Mouse (Mus musculus): ENCODE measurements around the gene Mfsd5. TPM values are rescaled to one million over a fixed set of nuclear protein-coding genes. Genes with fewer than 3 reads are reported as not detected.

Gene Mfsd5
- polyA plus RNA-seq, 1 experiment = 23.2 TPM

DNA sequence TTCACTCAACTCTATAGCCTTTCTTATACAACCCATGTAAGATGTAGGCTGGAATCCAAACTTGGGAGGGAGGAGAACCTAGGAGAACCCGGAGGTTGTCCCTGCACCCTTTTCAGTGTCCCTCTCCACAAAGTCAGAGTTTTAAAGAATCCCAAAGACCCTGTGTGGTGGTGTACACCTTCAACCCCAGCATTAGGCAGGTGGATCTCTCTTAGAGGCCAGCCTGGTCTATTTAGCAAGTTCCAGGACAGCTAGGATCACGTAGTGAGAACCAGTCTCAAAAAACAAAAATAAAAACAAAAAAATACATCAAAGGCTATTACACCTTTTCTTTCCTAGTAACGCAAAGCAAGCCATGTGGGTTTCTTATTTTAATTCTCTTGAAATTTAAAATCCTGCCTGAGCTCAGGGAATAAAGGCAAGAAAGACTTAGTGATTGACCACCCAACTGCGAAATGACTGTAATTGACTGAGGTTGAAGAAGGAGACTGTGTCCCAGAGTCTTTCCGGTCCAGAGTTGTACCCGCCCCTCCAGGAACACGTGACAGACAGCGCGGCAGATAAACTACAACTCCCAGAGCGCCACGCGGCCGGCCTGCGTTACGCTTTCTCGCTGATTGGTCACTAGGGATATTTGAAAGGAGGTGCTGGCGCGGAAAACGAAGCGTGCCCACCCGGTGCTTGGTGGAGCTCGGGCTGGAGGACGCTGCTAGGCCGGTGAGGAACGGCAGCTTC, 16.5 kb downstream of the Mfsd5 start, which contains the start of gene Espl1:
Gene Espl1, plus strand, starts transcription at position 634 of the 735 bp plus-strand sequence.
- H3K4me3 ChIP-seq (ENCODE audit: low read depth, low read length) = peak within 1 kb of the TSS; percentile 79
- TF ChIP-seq POLR2A (IDR thresholded peaks at IDR 0.05; ENCODE audit: insufficient read depth, low read length) = peak; percentile 87
- TF ChIP-seq CTCF (IDR thresholded peaks at IDR 0.05; ENCODE audit: low read depth, low read length) = no peak
- H3K9ac ChIP-seq (ENCODE audit: low read depth, poor library complexity, severe bottlenecking) = peak within 1 kb of the TSS; percentile 70
- no peaks in the 10 kb centered on the region for H3K27me3 ChIP-seq (ENCODE audit: control insufficient read depth, insufficient read depth, low read length, poor library complexity, severe bottlenecking)
- H3K27ac ChIP-seq (ENCODE audit: insufficient read depth, low read length) = no peak within 1 kb of the TSS
- H3K9me3 ChIP-seq (replicated peaks; ENCODE audit: control insufficient read depth, insufficient read depth, low read length, poor library complexity, severe bottlenecking) = no peaks in the 10 kb centered on the region
- H3K4me1 ChIP-seq (ENCODE audit: control insufficient read depth, insufficient read depth, low read length) = no peaks in the 10 kb centered on the region
- peaks cover 29% of the 10 kb centered on the region for H3K36me3 ChIP-seq (ENCODE audit: control insufficient read depth, insufficient read depth, low read length, poor library complexity, severe bottlenecking)

GRCm38 (mm10) chr15:102296368-102297006, 17.2 kb downstream of the Mfsd5 start:
- Histone ChIP-seq H3K27ac (ENCODE audit: insufficient read depth, low read length) (no peak overlapping the region), H3K27me3 (ENCODE audit: control insufficient read depth, insufficient read depth, low read length, poor library complexity, severe bottlenecking) (no peaks in the 10 kb centered on the region), H3K4me1 (ENCODE audit: control insufficient read depth, insufficient read depth, low read length) (no peaks in the 10 kb centered on the region), H3K4me3 (ENCODE audit: low read depth, low read length) (peak overlapping the region; percentile 79), H3K9ac (ENCODE audit: low read depth, poor library complexity, severe bottlenecking) (peak overlapping the region; percentile 70), H3K9me3 (replicated peaks; ENCODE audit: control insufficient read depth, insufficient read depth, low read length, poor library complexity, severe bottlenecking) (no peaks in the 10 kb centered on the region), H3K36me3 (ENCODE audit: control insufficient read depth, insufficient read depth, low read length, poor library complexity, severe bottlenecking) (peaks cover 32% of the 10 kb centered on the region)
- no peak for TF ChIP-seq POLR2A (IDR thresholded peaks at IDR 0.05; ENCODE audit: insufficient read depth, low read length)
- TF ChIP-seq EP300 (IDR thresholded peaks at IDR 0.05; ENCODE audit: insufficient read depth, low read depth, low read length) = no peak
- no peak for TF ChIP-seq CTCF (IDR thresholded peaks at IDR 0.05; ENCODE audit: low read depth, low read length)

- Histone ChIP-seq H3K4me1 (ENCODE audit: control insufficient read depth, insufficient read depth, low read length) (no peaks in the 10 kb centered on the region), H3K9me3 (replicated peaks; ENCODE audit: control insufficient read depth, insufficient read depth, low read length, poor library complexity, severe bottlenecking) (no peaks in the 10 kb centered on the region), H3K27ac (ENCODE audit: insufficient read depth, low read length) (no peak overlapping the region), H3K4me3 (ENCODE audit: low read depth, low read length) (no peak overlapping the region), H3K9ac (ENCODE audit: low read depth, poor library complexity, severe bottlenecking) (no peak overlapping the region), H3K36me3 (ENCODE audit: control insufficient read depth, insufficient read depth, low read length, poor library complexity, severe bottlenecking) (peaks cover 69% of the 10 kb centered on the region), H3K27me3 (ENCODE audit: control insufficient read depth, insufficient read depth, low read length, poor library complexity, severe bottlenecking) (no peaks in the 10 kb centered on the region)
- no peak for TF ChIP-seq POLR2A (IDR thresholded peaks at IDR 0.05; ENCODE audit: insufficient read depth, low read length)
- no peak for TF ChIP-seq CTCF (IDR thresholded peaks at IDR 0.05; ENCODE audit: low read depth, low read length)
- TF ChIP-seq EP300 (IDR thresholded peaks at IDR 0.05; ENCODE audit: insufficient read depth, low read depth, low read length) = no peak
Measured at GRCm38 (mm10) chr15:102302542-102302941, 23.3 kb downstream of the Mfsd5 start.

DNA sequence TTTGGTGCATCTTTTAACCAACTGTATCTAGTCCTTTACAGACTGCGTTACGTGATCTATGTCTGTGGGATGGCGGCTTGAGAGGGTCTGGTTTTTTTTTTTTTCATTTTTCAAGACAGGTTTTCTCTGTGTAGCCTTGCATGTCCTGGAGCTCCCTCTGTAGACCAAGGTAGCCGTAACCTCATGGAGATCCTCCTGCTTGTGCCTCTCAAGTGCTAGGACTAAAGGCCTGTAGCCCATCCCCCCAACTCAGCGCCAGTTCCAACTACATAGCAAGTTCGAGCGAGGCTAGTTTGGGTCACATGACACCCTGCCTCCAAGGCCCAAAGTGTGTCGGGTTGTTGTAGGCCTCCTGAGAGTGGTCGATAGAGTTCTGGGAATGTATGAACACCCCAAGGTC, 29.5 kb downstream of the Mfsd5 start:
- H3K4me1 ChIP-seq (ENCODE audit: control insufficient read depth, insufficient read depth, low read length) = no peaks in the 10 kb centered on the region
- no peak overlapping the region for H3K9ac ChIP-seq (ENCODE audit: low read depth, poor library complexity, severe bottlenecking)
- no peak overlapping the region for H3K4me3 ChIP-seq (ENCODE audit: low read depth, low read length)
- no peak for TF ChIP-seq CTCF (IDR thresholded peaks at IDR 0.05; ENCODE audit: low read depth, low read length)
- TF ChIP-seq POLR2A (IDR thresholded peaks at IDR 0.05; ENCODE audit: insufficient read depth, low read length) = no peak
- no peak for TF ChIP-seq EP300 (IDR thresholded peaks at IDR 0.05; ENCODE audit: insufficient read depth, low read depth, low read length)
- peaks cover 81% of the 10 kb centered on the region for H3K36me3 ChIP-seq (ENCODE audit: control insufficient read depth, insufficient read depth, low read length, poor library complexity, severe bottlenecking)
- H3K9me3 ChIP-seq (replicated peaks; ENCODE audit: control insufficient read depth, insufficient read depth, low read length, poor library complexity, severe bottlenecking) = no peaks in the 10 kb centered on the region
- H3K27ac ChIP-seq (ENCODE audit: insufficient read depth, low read length) = no peak overlapping the region
- no peaks in the 10 kb centered on the region for H3K27me3 ChIP-seq (ENCODE audit: control insufficient read depth, insufficient read depth, low read length, poor library complexity, severe bottlenecking)

DNA sequence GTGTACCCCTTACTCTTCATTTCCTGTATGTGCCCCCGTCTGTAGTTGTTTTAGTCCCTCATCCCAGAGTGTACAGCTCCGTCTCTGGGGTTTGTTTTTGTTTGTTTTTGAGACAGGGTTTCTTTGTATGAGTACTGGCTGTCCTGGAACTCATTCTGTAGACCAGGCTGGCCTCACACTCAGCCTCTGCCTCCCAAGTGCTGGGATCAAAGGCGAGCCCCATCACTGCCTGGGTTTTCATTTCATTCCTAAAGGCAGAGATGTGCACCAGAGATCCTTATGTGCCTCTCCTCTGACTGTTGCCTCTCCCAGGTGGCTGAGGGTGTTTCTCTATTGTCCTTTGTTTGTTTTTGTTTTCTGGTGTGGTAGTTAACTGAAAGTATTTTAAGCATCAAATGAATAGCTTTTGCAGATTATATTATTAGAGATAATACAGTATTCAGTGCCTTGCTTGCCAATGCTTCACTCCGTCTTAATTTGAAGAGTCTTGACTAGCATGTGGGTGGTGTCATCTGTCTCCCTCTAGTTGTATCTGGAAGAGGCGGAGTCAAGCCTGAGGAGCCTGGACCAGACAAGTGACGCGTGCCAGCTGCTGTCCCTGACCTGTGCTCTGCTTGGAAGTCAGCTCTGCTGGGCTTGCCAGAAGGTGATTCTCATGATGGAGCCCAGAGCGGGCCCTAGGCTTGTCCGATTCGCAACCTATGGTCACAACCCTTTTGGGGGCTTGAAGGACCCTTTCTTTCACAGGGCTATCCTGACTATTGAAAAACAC, 31.0 kb downstream of the Mfsd5 start:
- peaks cover 81% of the 10 kb centered on the region for H3K36me3 ChIP-seq (ENCODE audit: control insufficient read depth, insufficient read depth, low read length, poor library complexity, severe bottlenecking)
- H3K9me3 ChIP-seq (replicated peaks; ENCODE audit: control insufficient read depth, insufficient read depth, low read length, poor library complexity, severe bottlenecking) = no peaks in the 10 kb centered on the region
- H3K9ac ChIP-seq (ENCODE audit: low read depth, poor library complexity, severe bottlenecking) = no peak overlapping the region
- H3K27me3 ChIP-seq (ENCODE audit: control insufficient read depth, insufficient read depth, low read length, poor library complexity, severe bottlenecking) = no peaks in the 10 kb centered on the region
- no peak overlapping the region for H3K27ac ChIP-seq (ENCODE audit: insufficient read depth, low read length)
- no peaks in the 10 kb centered on the region for H3K4me1 ChIP-seq (ENCODE audit: control insufficient read depth, insufficient read depth, low read length)
- H3K4me3 ChIP-seq (ENCODE audit: low read depth, low read length) = no peak overlapping the region
- TF ChIP-seq EP300 (IDR thresholded peaks at IDR 0.05; ENCODE audit: insufficient read depth, low read depth, low read length) = no peak
- TF ChIP-seq CTCF (IDR thresholded peaks at IDR 0.05; ENCODE audit: low read depth, low read length) = no peak
- no peak for TF ChIP-seq POLR2A (IDR thresholded peaks at IDR 0.05; ENCODE audit: insufficient read depth, low read length)

Measured in ES-Bruce4 (cell line).